Mouse (Mus musculus) heart, adult 9 months (tissue): ENCODE data around the gene Jun.
A peak's percentile ranks its signal among the peaks of the same experiment; 100 is the strongest.

Source experiments
- DNase-seq, 2 experiments: peaks; one replicate each; pipeline ENCODE4 v3.0.0; 2022; ENCODE audit warnings: low spot score in 2 of 2

Jun gene

GRCm38 (mm10) chr4:95025847-95026600 is 26.0 kb downstream of the Jun start:
- no peak for DNase-seq

DNA sequence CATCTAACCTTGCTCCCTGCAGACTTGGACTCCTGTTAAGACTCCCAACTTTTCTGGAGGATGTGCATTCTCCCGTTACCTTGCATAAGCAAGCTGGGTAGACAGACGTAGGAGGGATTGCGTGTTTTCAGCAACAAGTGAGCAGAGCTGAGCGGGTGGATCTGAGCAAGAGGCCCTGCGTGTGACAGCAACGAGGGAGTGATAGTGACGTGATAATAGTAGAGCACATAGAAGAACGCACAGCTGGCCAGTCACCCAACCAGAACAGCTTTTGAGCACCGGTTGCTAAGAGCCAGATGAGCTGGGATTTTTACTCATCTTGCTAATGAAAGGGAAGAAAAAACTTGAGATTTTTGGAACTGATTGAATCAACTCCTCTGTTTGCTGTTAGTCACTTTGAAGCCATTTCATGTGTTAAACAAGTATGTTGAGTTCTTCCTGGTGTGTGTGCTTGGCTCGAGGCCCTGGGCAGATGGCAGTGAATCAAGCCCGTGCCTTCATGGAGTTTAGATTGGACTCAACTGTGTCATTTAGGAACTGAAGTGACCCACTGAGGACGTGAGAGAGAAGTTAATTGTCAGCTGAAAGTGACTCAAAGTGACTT is 28.6 kb downstream of the Jun start:
- DNase-seq, result no peak

- DNase-seq, result no peak
Measured at GRCm38 (mm10) chr4:95021649-95022637, 30.1 kb downstream of the Jun start.

GRCm38 (mm10) chr4:95020201-95020600 is 31.8 kb downstream of the Jun start:
- no peak for DNase-seq

- no peak for DNase-seq
Measured at GRCm38 (mm10) chr4:95018221-95018620, 33.8 kb downstream of the Jun start.

DNA sequence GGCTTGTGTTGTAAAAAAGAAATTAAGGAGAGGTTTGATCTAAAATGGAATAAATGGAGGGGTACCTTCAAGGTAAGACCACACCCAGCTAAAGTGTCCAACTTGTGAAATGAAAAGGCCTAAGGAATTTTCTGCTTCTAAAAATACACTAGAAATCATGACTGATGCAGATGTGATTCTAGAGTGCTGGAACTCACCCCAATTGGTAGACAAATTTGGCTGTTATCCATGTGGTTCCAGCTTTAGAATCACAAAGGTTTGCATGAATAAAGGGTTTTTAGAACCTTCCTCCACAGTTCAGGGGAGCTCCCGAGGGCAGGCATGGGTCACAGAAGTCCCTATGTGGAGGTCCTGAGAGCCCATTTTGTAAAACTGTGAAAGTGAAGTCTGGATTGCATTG is 39.3 kb downstream of the Jun start:
- DNase-seq, result no peak

GRCm38 (mm10) chr4:95012256-95012655 is 39.8 kb downstream of the Jun start:
- no peak for DNase-seq

DNA sequence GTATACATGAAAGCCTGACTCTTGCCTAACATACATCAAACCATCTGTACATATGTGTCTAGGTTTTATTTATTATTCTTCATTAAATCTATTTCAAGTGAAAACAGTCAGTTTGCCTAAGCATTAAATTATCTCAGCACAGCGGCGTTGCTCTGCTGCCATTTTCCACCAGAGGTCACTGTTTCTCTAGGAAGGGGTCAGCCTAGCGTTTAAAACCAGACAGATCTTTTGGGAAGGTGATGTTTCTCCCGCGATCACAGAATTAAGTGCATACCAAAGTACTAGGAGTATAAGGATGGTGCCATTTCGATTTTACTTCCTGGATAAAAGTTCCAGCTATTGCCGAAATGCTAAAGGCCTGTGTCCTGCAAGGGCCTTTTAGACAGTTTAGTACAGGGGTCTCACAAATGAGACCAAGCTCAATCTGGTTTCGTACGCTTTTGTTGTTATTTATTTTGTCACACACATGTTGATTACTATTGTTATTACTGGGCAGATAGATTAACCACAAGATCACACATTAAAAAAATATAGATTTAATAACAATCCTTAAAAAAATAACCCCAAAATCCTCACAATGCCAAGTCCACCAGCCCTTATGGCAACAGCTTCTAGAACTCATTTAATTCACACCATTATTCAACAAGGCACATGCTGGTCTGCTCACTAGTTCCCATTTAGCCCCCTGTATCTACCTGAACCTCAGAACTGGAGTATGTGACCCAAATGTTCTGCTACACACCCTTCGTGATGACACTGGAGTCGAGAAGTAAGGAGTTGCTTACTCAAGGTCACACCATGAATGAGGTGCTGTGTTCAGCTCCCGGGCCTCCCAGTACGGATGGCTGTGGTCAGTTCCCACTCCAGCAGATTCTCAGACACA is 43.6 kb downstream of the Jun start:
- DNase-seq, result peak; percentile 10 to 64

DNA sequence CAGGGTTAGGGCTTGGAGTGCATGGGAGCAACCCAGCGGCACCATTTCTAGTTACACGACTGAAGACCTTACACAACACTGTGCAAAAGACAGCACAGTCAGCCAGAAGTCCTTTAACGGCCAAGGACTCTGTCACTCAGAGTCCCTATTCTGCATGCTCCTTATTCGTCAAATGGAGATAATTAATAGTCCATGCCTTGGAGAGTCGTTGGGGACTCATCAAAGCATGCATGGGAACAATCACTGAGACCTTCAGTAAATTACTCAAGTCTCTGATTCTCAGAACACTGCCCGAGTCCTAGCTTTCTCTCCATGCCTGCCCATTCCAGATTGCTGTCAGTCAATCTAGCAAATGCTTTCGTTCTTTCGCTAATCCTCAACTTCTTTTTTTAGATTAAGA is 44.3 kb downstream of the Jun start:
- no peak for DNase-seq

GRCm38 (mm10) chr4:95005251-95005830 is 46.7 kb downstream of the Jun start:
- DNase-seq, result no peak

- no peak for DNase-seq
Measured at GRCm38 (mm10) chr4:95001043-95001775, 50.8 kb downstream of the Jun start.

DNA sequence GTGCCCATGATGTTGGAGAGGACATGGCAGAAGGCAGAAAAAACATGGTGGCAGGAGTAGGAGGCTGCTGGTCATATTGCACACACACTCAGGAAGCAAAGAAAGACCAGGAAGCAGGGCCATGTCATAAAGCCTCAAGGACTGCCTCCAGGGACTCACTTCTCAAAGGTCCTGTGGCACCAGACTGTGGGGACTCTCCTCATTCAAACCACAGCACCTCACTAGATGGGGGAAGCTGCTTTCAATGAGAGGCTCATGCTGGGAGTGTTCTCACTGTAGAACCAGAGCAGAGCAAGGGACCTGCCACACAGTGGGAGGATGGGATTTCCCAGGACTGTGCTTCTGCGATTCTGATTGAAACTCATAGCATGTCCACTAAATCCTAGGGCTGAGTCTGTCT is 51.9 kb downstream of the Jun start:
- no peak for DNase-seq

DNA sequence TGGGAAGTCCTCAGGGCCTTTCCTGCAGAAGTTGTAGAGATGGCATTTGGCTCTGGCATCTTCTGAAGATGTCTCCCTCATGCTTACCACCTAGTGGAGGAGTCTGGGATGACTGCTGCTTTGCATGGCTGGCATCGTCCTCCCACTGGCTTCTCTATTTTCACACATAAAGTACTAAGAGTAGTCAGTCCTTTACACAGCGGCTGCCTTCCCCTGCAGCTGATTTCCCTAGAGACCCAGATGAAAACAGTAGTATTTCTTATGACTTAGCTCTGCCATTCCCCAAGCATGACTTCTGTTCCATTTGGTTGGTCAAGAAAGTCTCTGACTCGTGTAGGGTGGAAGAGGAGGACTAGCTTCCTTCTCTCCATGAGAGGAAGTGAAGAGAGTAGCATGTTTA is 52.8 kb downstream of the Jun start:
- no peak for DNase-seq
